Mouse (Mus musculus): ENCODE results near the gene H13.

GRCm38 (mm10) chr2:152757478-152757877 lies 88.2 kb downstream of the H13 start:
- TF ChIP-seq CTCF (IDR thresholded peaks at IDR 0.05; ENCODE audit: control insufficient read depth, insufficient read depth, insufficient read length) (no peak), USF1 (IDR thresholded peaks at IDR 0.05; ENCODE audit: low read depth) (no peak), MYOD1 (IDR thresholded peaks at IDR 0.05; ENCODE audit: control insufficient read depth, insufficient read length, low read depth) (no peak)

Measured in C2C12 (cell line).